Mouse (Mus musculus): ENCODE measurements around the gene BC051019. TPM values are rescaled to one million over a fixed set of nuclear protein-coding genes. Genes with fewer than 3 reads are reported as not detected.

The BC051019 gene
- polyA plus RNA-seq (2012), result not detected in 2 replicates

DNA sequence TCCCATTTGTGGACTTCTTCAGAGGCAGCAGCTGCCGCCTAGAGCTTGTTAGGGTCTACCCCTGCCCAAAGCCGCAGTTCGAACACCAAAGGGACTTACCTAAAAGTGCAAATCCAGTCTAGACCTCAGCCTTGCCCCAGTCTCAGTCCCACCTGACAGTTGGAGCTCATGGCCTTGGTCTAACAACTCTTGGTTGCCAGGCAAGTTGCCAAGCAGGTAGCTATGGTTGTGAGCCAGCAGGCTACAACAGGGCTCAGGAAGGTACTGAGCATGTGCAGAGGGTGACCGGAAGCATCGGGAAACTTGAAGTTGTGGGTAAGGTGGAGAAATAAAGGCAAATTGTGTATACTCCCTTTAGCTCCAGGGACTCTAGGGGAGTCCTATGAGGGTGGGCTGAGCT, at the start of gene BC051019:
TSS of gene BC051019 (minus strand) at position 154 of the 400 bp plus-strand sequence.
- TF ChIP-seq GATA1 (IDR thresholded peaks at IDR 0.05; ENCODE audit: low read length), result no peak

DNA sequence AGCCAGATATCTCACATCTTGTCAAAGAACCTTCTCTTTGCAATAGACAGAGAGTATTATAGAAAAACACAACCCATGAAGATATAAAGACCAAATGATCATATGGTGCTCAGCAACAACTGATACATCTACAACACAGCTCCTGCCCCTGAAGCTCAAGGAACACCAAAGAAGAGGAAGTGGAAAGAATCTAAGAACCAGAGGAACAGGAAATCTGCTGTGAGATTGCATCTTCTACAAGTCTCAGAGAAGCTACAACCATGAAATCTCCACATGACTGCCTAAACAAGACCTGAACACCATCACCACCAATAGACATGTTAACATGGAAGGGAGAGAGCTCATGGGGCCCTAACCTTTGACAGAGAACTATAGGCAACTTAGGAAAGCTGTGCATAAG, 48.6 kb upstream of the BC051019 start:
- no peak for TF ChIP-seq GATA1 (IDR thresholded peaks at IDR 0.05; ENCODE audit: low read length)

DNA sequence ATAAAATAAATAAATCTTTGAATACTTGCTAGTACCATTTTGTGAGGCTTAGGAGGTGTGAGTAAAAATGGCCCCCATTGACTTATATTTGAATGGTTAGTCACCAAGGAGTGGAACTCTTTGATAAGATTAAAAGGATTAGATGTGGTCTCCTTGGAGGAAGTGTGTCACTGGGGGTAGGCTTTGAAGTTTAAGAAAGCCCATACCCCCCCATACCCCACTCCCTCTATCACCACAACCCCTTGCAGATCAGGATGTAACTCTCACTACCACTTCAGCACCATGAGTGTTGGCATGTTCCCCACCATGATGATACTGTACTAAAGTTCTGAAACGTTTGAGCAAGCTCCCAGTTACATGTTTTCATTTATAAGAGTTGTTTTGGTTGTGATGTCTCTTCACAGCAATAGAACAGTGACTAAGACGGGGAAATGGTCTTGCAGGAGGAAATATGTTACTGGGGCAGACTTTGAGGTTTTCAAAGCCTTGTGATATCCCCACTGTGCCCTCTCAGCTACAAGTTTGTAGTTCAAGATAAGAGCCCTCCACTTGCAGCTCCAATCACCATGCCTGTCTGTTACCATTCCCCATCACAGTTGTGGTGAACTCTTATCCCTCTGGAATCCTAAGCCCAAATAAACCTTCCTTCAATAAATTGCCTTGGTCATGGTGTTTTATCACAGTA, 45.2 kb upstream of the BC051019 start:
- TF ChIP-seq GATA1 (IDR thresholded peaks at IDR 0.05; ENCODE audit: low read length), result peak; percentile 35

DNA sequence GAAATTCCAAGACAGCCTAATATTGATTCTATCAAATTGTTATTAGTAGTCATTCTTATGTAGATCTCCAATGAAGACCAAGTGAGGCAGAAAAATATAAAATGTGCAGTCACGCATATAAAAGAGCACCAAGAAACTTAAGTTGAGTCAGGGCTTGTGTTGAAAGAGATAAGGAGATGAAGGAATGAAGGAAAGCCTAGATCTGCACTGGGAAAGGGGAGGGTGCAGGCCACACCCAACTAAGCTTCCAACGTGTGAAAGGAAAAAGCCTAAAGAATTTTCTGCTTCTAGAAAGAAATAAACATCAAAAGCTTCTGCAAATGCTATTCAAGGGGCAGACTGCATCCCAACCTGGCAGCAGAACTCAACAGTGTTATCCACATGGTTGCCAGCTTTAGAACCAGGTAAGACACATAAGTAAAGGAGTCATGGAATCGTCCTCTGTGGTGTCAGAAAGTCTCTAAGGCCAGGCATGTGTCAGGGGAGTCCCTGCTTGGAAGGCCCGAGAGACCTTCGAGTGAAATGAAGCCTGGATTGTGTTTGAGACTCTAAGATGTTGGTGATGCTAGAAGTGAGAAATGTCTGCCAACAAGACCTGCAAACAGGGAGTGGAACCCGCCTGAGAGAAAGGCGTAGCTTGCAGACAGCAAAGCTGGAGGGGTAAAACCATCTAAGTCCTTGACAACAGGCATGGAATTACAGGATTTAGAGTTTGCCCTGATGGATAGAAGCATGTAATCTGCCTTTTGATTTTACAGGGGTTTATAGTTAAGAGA, 44.1 kb upstream of the BC051019 start:
- no peak for TF ChIP-seq GATA1 (IDR thresholded peaks at IDR 0.05; ENCODE audit: low read length)

DNA sequence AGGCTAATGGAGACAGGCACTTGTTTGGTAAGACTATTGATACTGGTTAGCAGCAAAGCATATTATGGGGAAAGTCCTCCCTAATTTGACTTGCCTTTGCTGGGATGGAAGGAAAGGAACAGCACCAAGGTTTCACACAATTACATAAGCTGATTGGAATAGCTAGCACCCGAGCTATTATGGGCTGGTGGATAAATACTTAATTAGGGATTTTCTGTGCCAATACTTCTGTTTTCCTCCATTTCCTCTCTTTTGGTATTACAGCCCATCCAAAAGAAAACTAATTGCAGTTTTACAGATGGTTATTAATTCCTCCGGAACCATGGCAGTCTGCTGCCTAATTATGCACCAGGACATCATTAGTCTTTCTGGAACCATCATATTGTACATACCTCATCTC, 40.4 kb upstream of the BC051019 start:
- TF ChIP-seq GATA1 (IDR thresholded peaks at IDR 0.05; ENCODE audit: low read length), result no peak

DNA sequence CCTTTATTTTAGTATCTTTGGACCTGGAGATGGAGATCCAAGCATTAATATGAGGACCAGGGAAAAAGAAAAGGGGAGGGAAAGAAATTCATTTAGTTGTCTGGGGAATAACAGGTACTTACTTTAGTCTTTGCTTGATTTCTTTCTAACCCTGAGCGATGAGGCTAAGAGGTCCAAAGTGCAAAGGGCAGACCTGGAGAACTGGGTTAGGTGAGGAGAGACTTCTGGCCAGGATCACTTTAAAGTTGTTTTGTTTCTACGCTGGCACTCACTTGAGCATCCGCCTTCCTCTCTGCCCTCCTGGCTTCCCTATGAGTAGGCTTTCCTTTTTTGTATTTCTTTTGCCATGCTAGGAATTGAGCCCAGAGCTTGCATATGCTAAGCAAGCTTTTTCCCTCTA, 32.6 kb upstream of the BC051019 start:
- TF ChIP-seq GATA1 (IDR thresholded peaks at IDR 0.05; ENCODE audit: low read length), result no peak

DNA sequence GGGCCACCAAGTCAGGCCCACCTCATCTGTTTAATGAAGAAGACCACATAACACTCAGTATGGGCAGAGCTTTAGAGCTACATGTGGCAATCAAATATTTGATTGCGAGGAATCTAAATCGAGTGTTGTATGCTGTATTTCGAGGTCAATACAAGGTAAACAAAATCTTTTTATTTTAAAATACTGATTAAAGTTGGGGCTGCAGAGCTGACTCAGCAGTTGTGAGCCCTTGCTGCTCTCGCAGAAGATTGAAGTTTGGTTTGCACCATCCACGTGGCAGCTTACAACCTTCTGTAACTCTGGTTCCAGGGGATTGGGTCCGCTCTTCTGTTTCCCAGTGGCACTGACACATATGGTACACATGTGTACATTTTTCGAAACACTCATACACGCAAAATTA, 30.4 kb upstream of the BC051019 start:
- no peak for TF ChIP-seq GATA1 (IDR thresholded peaks at IDR 0.05; ENCODE audit: low read length)

DNA sequence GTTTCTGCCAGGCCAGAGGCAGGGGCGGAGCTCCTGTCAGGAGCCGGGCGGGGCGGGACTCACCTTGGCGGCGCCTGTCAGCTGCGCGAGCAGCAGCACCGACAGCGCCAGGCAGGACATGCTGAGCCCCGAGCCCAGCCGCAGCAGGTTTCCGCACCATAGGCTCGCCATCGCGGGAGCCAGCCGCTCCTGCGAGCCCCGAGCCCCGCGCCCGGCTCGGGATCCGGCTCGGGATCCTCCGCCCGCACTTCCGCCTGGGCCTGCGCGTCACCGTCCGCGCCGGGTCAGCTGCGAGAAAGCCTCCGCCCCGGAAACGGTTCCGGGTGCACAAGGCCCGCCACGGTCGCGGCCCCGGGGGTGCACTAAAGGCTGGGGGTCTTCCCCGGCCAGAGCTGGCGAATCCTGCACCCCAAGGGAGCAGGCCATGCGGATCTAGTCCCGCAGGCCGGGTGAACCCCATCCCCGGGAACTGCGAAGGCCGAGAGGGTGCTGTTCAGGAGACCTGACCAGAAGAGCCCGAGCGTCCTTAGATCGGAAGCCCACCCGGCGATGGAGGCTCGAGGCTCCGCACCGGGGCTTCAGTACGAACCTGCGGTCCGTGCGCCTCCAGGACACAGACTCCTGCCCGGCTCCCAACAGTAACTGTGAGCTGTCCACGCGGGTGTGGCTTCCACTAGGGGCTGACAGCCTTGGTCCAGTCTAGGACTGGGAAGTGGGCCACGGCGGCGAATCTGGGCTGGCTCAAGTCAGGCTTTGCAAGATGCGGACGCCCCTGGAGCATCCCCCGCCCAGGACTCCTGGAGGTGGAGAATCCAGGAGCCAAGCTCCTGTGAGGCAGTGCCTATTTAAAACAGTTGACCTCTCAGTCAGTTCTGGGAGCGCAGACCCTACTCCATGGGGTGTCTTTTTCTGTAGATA, 28.6 kb upstream of the BC051019 start, which contains the start of gene Tmem9b:
TSS of gene Tmem9b (minus strand) at position 868 of the 918 bp plus-strand sequence.
- no peak for TF ChIP-seq GATA1 (IDR thresholded peaks at IDR 0.05; ENCODE audit: low read length)

DNA sequence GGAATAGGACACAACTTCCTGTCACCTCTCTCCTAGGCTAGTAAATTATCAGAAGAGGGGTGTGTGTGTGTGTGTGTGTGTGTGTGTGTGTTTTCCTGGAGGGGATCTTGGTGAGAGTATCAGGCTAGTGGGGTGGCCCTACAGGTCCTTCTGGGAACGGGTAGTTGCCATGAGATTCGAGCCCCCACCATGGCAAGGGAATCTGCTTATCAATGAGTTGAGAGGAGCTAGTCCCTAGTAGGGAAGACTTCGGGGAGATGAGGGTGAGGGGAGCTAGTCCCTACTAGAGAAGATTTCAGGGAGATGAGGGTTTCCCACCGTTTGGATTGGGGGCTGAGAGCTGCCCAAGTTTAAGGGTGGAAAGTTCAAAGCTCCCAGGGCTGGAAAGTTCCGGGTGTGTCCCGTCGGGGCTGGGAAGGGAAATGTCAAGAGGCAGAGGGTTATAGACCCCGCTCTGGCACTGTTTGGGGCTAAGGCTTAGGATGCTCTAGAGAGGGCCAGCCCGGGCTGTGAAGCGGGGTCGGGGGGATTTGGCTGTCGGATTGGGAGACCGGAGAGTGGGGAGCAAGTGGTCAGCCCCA, 27.9 kb upstream of the BC051019 start:
- TF ChIP-seq GATA1 (IDR thresholded peaks at IDR 0.05; ENCODE audit: low read length), result no peak

DNA sequence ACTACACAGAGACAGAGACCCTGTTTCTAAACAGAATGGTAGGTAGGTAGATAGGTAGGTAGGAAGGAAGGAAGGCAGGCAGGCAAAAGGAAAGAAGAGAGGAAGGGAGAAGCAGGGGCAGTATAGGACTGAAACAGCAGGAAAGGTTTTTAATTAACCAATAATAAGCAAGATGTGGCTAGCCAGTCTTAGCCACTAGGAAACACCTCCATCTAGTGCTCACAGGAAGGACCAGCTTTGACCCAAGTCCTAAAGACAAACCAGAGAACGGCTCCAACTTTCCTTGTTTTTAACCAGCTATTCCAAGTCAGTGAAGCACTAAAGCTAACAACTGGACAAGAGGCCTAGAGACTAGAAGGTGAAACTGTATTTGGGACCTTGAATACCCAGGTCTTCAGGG, 24.1 kb upstream of the BC051019 start:
- no peak for TF ChIP-seq GATA1 (IDR thresholded peaks at IDR 0.05; ENCODE audit: low read length)

DNA sequence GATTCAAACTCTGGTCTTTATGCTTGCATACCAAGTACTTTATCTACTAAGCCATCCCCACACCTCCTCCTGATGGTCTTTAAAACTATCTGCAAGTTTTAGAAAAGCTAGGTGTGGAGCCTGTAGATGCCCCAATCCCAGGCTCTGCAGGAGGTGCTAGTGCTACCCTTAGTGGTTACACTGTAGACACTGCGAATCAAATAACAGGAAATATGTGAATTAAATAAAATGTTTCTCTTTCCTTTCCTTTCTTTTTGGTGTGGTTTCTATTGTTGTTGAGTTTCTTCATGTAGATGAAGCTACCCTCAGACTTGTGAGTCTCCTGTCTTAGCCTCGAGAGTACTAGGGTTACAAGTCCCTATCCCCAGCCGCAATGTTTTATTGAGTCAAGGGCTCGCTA, 18.1 kb upstream of the BC051019 start:
- no peak for TF ChIP-seq GATA1 (IDR thresholded peaks at IDR 0.05; ENCODE audit: low read length)

DNA sequence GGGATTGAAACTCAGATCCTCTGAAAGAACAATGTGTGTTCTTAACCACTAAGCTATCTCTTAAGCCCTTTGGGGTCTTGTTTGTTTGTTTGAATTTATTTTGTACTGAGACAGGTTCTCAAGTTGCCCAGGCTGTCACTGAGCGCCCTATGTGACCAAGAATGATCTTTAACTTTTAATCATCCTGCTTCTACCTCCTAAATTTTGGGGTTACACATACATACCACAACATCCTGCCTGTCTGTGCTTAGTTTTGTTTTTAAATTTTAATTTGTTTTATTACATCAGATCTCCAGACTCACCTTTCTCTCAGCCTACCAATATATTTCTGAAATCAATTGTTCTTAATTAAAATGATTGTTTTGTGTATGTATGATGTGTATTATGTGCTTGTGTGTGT, 17.4 kb upstream of the BC051019 start:
- TF ChIP-seq GATA1 (IDR thresholded peaks at IDR 0.05; ENCODE audit: low read length), result no peak

DNA sequence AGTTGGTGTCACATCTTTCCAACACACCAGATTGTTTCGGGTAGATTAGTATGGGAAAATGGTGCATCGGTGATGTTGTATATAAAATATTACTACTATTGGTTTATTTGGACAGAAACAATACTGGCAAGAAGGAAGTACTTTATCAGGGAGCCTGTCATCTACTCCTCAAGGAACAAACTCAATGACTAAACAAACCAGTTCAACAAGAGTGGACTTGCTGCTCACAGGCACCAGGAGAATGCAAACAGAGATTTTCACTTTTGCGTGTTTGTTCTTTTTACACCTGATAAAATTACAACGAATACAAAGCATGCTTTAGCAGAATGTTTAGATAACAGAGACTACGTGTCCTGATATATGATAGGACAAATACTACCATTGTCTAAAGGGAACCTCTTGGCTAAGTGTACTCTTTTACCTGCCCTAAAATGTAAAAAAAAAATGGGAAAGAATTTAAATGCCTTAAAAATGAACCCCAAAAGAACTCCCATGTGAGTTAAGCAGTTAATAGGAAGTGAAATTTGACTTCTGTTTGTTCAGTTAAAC, 16.2 kb upstream of the BC051019 start:
- no peak for TF ChIP-seq GATA1 (IDR thresholded peaks at IDR 0.05; ENCODE audit: low read length)

DNA sequence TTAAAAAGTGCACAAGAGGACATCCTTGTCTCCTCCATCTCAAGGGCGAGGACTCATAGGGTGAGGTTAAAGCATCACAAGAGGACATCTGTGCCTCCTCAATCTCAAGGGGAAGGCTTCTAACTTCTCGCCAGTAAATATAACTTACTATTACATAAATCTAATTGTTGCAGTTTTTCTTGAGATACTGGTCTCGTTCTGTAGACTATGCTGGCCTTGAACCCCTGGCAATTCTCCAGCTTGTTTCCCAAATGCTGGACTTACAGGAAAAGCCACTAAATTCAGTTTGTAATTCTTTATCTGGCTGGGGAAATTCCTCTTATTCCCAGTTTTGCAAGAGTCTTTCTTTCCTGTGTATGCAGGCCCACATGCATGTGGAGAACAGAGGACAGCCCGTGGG, 11.2 kb upstream of the BC051019 start:
- no peak for TF ChIP-seq GATA1 (IDR thresholded peaks at IDR 0.05; ENCODE audit: low read length)

DNA sequence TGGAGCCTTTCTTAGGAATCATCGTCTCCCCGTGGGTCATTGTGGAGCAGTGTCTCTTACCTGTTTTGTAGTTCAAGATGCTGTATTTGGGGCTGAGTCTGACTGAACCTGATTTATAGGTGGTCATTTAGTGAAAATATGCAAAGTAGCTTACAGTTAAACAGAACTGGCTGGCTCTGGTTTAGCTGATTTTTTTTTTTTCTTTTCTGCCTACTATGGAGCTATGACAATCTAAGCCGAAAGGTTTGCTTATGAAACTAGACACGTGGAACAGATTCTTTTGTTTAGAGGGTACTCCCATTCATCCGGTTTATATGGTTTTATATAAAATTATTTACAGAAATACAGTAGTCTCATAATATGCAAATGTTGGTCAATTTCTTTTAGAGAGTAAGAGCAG, 8.0 kb upstream of the BC051019 start, which contains the start of gene Ascl3:
TSS of gene Ascl3 (minus strand) at position 101 of the 400 bp plus-strand sequence.
- no peak for TF ChIP-seq GATA1 (IDR thresholded peaks at IDR 0.05; ENCODE audit: low read length)
